Mouse (Mus musculus): Measurements from ENCODE around the gene Trpm3. TPM values are rescaled to one million over a fixed set of nuclear protein-coding genes. Genes with fewer than 3 reads are reported as not detected.

Trpm3 gene
- polyA plus RNA-seq, 1 experiment = 0.05 TPM

DNA sequence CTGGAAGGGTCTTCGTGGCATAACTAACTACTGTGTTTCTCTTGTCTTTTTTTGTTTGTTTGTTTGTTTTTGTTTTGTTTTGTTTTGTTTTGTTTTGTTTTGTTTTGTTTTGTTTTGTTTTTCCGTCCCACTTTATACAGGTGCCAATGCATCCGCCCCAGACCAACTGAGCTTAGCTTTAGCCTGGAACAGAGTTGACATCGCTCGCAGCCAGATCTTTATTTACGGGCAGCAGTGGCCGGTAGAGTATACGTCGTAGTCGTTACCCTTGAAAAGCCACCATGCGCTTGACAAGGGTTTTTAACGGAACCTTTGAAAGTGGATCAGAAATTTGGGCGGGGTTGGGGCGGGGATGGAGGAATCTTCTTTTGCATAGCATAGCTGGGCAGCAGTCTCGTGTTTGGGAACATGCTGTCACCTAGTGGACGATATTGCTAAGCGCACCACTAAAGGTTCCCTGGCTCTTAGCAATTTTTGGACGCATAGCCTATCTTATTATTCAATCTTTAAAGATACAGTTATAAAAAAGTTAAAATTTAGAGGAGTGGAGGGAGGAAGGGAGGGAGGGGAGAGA lies 745.0 kb downstream of the Trpm3 start:
- Histone ChIP-seq H3K4me3 (ENCODE audit: insufficient read depth, poor library complexity, severe bottlenecking) (no peak overlapping the region), H3K27me3 (ENCODE audit: control insufficient read depth, insufficient read depth, insufficient read length) (peaks cover 3% of the 10 kb centered on the region), H3ac (ENCODE audit: control insufficient read depth, insufficient read length, low read depth) (no peak overlapping the region), H3K79me3 (ENCODE audit: low read depth) (no peaks in the 10 kb centered on the region), H3K79me2 (ENCODE audit: control insufficient read depth, insufficient read depth) (no peaks in the 10 kb centered on the region), H3K36me3 (ENCODE audit: control insufficient read depth, insufficient read depth) (no peaks in the 10 kb centered on the region)
- TF ChIP-seq MAX (IDR thresholded peaks at IDR 0.05) (no peak), CEBPB (IDR thresholded peaks at IDR 0.05; ENCODE audit: low read depth) (no peak), CTCF (IDR thresholded peaks at IDR 0.05; ENCODE audit: control insufficient read depth, insufficient read depth, insufficient read length) (peak; percentile 48), MYOD1 (IDR thresholded peaks at IDR 0.05; ENCODE audit: control insufficient read depth, insufficient read length, low read depth) (no peak)

DNA sequence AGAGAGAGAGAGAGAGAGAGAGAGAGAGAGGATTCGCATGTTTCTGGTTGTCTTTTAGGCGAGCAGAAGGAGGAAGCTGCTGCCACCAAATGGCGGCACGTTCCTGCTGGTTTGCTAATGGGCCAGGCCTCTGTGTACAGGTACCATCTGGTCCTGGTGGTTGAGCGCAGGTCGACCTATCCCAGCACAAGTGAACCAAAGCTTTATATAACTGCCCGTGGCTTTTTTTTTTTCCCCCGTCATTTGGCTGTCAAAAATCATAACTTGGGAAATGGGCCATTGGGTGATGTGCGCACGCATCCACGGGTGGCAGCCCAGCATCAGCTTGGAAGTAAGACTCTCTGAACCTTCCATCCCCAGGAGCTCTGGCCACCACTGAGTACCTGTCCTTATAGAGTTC lies 745.5 kb downstream of the Trpm3 start:
- peaks cover 4% of the 10 kb centered on the region for H3K27me3 ChIP-seq (ENCODE audit: control insufficient read depth, insufficient read depth, insufficient read length)
- H3K79me2 ChIP-seq (ENCODE audit: control insufficient read depth, insufficient read depth) = no peaks in the 10 kb centered on the region
- no peaks in the 10 kb centered on the region for H3K36me3 ChIP-seq (ENCODE audit: control insufficient read depth, insufficient read depth)
- no peak overlapping the region for H3K4me3 ChIP-seq (ENCODE audit: insufficient read depth, poor library complexity, severe bottlenecking)
- no peaks in the 10 kb centered on the region for H3K79me3 ChIP-seq (ENCODE audit: low read depth)
- TF ChIP-seq CTCF (IDR thresholded peaks at IDR 0.05; ENCODE audit: control insufficient read depth, insufficient read depth, insufficient read length) (no peak), MAX (IDR thresholded peaks at IDR 0.05) (no peak), USF1 (IDR thresholded peaks at IDR 0.05; ENCODE audit: low read depth) (no peak), FOSL1 (IDR thresholded peaks at IDR 0.05; ENCODE audit: insufficient read depth, low read length, poor library complexity, severe bottlenecking) (no peak), MYOG (IDR thresholded peaks at IDR 0.05; ENCODE audit: control insufficient read depth, extremely low read depth, insufficient read length) (no peak), MYOD1 (IDR thresholded peaks at IDR 0.05; ENCODE audit: control insufficient read depth, insufficient read length, low read depth) (no peak), CEBPB (IDR thresholded peaks at IDR 0.05; ENCODE audit: low read depth) (no peak)
- H3ac ChIP-seq (ENCODE audit: control insufficient read depth, insufficient read length, low read depth) = no peak overlapping the region

DNA sequence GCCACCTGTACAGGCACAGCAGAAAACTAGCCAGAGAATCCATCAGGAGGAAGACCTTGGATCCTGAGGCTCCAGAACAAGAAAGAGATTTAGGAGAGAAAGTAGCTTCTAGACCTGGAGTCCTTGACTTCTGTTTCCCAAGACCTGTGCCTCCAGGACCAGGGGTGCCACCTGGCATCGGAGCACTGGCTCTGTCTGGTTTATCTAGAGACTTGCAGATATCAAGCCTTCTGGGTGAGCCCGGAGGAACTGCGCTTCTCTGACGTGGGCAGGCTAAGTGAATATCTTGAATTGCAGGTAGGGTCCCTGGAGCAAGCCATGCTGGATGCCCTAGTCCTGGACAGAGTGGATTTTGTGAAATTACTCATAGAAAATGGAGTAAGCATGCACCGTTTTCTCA lies 746.2 kb downstream of the Trpm3 start:
- Histone ChIP-seq H3K27me3 (ENCODE audit: control insufficient read depth, insufficient read depth, insufficient read length) (peaks cover 6% of the 10 kb centered on the region), H3K79me2 (ENCODE audit: control insufficient read depth, insufficient read depth) (no peaks in the 10 kb centered on the region), H3ac (ENCODE audit: control insufficient read depth, insufficient read length, low read depth) (no peak overlapping the region), H3K79me3 (ENCODE audit: low read depth) (no peaks in the 10 kb centered on the region), H3K36me3 (ENCODE audit: control insufficient read depth, insufficient read depth) (no peaks in the 10 kb centered on the region), H3K4me3 (ENCODE audit: insufficient read depth, poor library complexity, severe bottlenecking) (no peak overlapping the region)
- no peak for TF ChIP-seq CEBPB (IDR thresholded peaks at IDR 0.05; ENCODE audit: low read depth)
- no peak for TF ChIP-seq MYOG (IDR thresholded peaks at IDR 0.05; ENCODE audit: control insufficient read depth, extremely low read depth, insufficient read length)
- TF ChIP-seq MYOD1 (IDR thresholded peaks at IDR 0.05; ENCODE audit: control insufficient read depth, insufficient read length, low read depth) = no peak
- no peak for TF ChIP-seq FOSL1 (IDR thresholded peaks at IDR 0.05; ENCODE audit: insufficient read depth, low read length, poor library complexity, severe bottlenecking)
- TF ChIP-seq MAX (IDR thresholded peaks at IDR 0.05) = no peak
- TF ChIP-seq USF1 (IDR thresholded peaks at IDR 0.05; ENCODE audit: low read depth) = no peak
- TF ChIP-seq CTCF (IDR thresholded peaks at IDR 0.05; ENCODE audit: control insufficient read depth, insufficient read depth, insufficient read length) = no peak

DNA sequence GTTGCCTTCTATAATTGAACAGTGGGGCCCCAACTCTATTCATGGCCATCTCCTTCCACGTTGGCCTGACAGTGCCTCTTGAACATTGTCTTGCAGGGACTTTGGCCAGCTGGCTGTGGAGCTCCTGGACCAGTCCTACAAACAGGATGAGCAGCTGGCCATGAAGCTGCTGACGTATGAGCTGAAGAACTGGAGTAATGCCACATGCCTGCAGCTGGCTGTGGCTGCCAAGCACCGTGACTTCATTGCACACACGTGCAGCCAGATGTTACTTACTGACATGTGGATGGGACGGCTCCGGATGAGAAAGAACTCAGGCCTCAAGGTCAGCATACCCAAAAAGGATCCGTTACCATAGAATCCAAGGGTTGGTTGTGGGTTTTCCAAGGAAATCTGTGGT lies 763.0 kb downstream of the Trpm3 start:
- Histone ChIP-seq H3K79me2 (ENCODE audit: control insufficient read depth, insufficient read depth) (no peaks in the 10 kb centered on the region), H3K36me3 (ENCODE audit: control insufficient read depth, insufficient read depth) (no peaks in the 10 kb centered on the region), H3K79me3 (ENCODE audit: low read depth) (no peaks in the 10 kb centered on the region), H3K27me3 (ENCODE audit: control insufficient read depth, insufficient read depth, insufficient read length) (no peaks in the 10 kb centered on the region), H3ac (ENCODE audit: control insufficient read depth, insufficient read length, low read depth) (no peak overlapping the region), H3K4me3 (ENCODE audit: insufficient read depth, poor library complexity, severe bottlenecking) (no peak overlapping the region)
- TF ChIP-seq MYOG (IDR thresholded peaks at IDR 0.05; ENCODE audit: control insufficient read depth, extremely low read depth, insufficient read length) (no peak), CTCF (IDR thresholded peaks at IDR 0.05; ENCODE audit: control insufficient read depth, insufficient read depth, insufficient read length) (no peak), MAX (IDR thresholded peaks at IDR 0.05) (no peak), USF1 (IDR thresholded peaks at IDR 0.05; ENCODE audit: low read depth) (no peak)

DNA sequence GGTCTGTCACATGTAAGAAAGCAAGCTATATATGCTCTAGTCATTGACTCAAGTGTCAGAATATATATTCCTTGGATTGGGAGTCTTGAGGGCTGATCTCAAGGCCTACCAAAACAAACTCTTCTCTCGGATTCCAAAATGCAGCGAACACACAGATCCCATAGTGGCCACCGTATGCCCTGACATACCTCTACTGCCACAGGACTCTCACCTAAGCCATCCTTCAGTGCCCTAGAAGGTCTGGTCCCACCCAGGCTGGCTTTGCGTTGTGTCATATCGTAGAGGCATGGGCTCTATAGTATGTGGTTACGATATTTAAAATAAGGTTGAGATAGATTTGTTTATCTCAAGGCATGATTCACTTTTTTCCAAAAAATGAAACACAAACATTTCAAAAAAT lies 763.5 kb downstream of the Trpm3 start:
- no peak overlapping the region for H3K4me3 ChIP-seq (ENCODE audit: insufficient read depth, poor library complexity, severe bottlenecking)
- no peaks in the 10 kb centered on the region for H3K79me2 ChIP-seq (ENCODE audit: control insufficient read depth, insufficient read depth)
- no peaks in the 10 kb centered on the region for H3K79me3 ChIP-seq (ENCODE audit: low read depth)
- H3K36me3 ChIP-seq (ENCODE audit: control insufficient read depth, insufficient read depth) = no peaks in the 10 kb centered on the region
- H3K27me3 ChIP-seq (ENCODE audit: control insufficient read depth, insufficient read depth, insufficient read length) = no peaks in the 10 kb centered on the region
- no peak for TF ChIP-seq FOSL1 (IDR thresholded peaks at IDR 0.05; ENCODE audit: insufficient read depth, low read length, poor library complexity, severe bottlenecking)
- TF ChIP-seq MYOG (IDR thresholded peaks at IDR 0.05; ENCODE audit: control insufficient read depth, extremely low read depth, insufficient read length) = no peak
- no peak for TF ChIP-seq MAX (IDR thresholded peaks at IDR 0.05)
- TF ChIP-seq MYOD1 (IDR thresholded peaks at IDR 0.05; ENCODE audit: control insufficient read depth, insufficient read length, low read depth) = no peak
- TF ChIP-seq USF1 (IDR thresholded peaks at IDR 0.05; ENCODE audit: low read depth) = no peak
- no peak for TF ChIP-seq CEBPB (IDR thresholded peaks at IDR 0.05; ENCODE audit: low read depth)
- H3ac ChIP-seq (ENCODE audit: control insufficient read depth, insufficient read length, low read depth) = no peak overlapping the region

DNA sequence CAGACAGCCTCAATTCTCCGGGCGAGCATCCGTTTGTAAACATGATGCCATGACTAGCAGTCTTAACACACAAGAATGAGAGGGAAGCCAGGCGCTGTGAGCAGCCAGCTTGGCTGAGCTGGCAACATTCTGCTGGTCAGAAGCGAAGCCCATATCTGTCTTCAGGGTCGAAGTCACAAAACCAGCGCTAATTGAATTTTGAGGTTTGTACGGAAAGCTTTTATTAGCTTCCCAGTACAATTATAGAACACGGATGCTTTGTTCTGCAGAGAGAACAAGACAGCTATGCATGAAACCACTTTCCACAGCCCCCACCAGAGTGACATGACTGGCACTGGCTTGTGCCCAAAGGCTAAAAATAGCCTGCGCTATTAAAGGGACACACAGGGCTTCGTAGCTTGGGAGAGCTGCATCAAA lies 766.2 kb downstream of the Trpm3 start:
- H3K27me3 ChIP-seq (ENCODE audit: control insufficient read depth, insufficient read depth, insufficient read length) = no peaks in the 10 kb centered on the region
- no peak overlapping the region for H3K4me3 ChIP-seq (ENCODE audit: insufficient read depth, poor library complexity, severe bottlenecking)
- TF ChIP-seq USF1 (IDR thresholded peaks at IDR 0.05; ENCODE audit: low read depth) (no peak), CEBPB (IDR thresholded peaks at IDR 0.05; ENCODE audit: low read depth) (no peak), CTCF (IDR thresholded peaks at IDR 0.05; ENCODE audit: control insufficient read depth, insufficient read depth, insufficient read length) (no peak), MAX (IDR thresholded peaks at IDR 0.05) (no peak), FOSL1 (IDR thresholded peaks at IDR 0.05; ENCODE audit: insufficient read depth, low read length, poor library complexity, severe bottlenecking) (no peak), MYOG (IDR thresholded peaks at IDR 0.05; ENCODE audit: control insufficient read depth, extremely low read depth, insufficient read length) (no peak), MYOD1 (IDR thresholded peaks at IDR 0.05; ENCODE audit: control insufficient read depth, insufficient read length, low read depth) (no peak)
- no peaks in the 10 kb centered on the region for H3K79me2 ChIP-seq (ENCODE audit: control insufficient read depth, insufficient read depth)
- H3K36me3 ChIP-seq (ENCODE audit: control insufficient read depth, insufficient read depth) = no peaks in the 10 kb centered on the region
- no peaks in the 10 kb centered on the region for H3K79me3 ChIP-seq (ENCODE audit: low read depth)
- no peak overlapping the region for H3ac ChIP-seq (ENCODE audit: control insufficient read depth, insufficient read length, low read depth)
